Mouse (Mus musculus): ENCODE measurements around the gene Mier2.

Mier2 gene

GRCm38 (mm10) chr10:79554330-79555237 lies at the start of gene Mier2:
Gene Mier2 (minus strand): TSS chr10:79555199.
- DNase-seq, result peak; percentile 87

- no peak for DNase-seq
These were observed 42.9 kb upstream of the Mier2 start for GRCm38 (mm10) chr10:79597936-79598230.

- no peak for DNase-seq
These were observed 42.3 kb upstream of the Mier2 start for GRCm38 (mm10) chr10:79597051-79597935.

- DNase-seq, result no peak
These were observed 40.6 kb upstream of the Mier2 start for GRCm38 (mm10) chr10:79595590-79595929.

- peak; percentile 55 for DNase-seq
These were observed 40.0 kb upstream of the Mier2 start for GRCm38 (mm10) chr10:79594872-79595589.

- no peak for DNase-seq
These were observed 39.1 kb upstream of the Mier2 start for GRCm38 (mm10) chr10:79594111-79594510.

- no peak for DNase-seq
These were observed 35.7 kb upstream of the Mier2 start for GRCm38 (mm10) chr10:79590702-79591101.

GRCm38 (mm10) chr10:79587752-79588126 lies 32.7 kb upstream of the Mier2 start:
- DNase-seq, result no peak

GRCm38 (mm10) chr10:79587061-79587751 lies 32.2 kb upstream of the Mier2 start, which contains the start of gene Theg:
Gene Theg (minus strand): TSS chr10:79587331.
- DNase-seq, result no peak

- DNase-seq, result no peak
These were observed 31.2 kb upstream of the Mier2 start for GRCm38 (mm10) chr10:79586243-79586642.

GRCm38 (mm10) chr10:79585723-79586122 lies 30.7 kb upstream of the Mier2 start:
- no peak for DNase-seq

GRCm38 (mm10) chr10:79585136-79585535 lies 30.1 kb upstream of the Mier2 start:
- no peak for DNase-seq

- no peak for DNase-seq
These were observed 29.4 kb upstream of the Mier2 start for GRCm38 (mm10) chr10:79584426-79584825.

- no peak for DNase-seq
These were observed 29.0 kb upstream of the Mier2 start for GRCm38 (mm10) chr10:79584021-79584420.

GRCm38 (mm10) chr10:79581501-79581900 lies 26.5 kb upstream of the Mier2 start:
- DNase-seq, result no peak

- no peak for DNase-seq
These were observed 25.8 kb upstream of the Mier2 start for GRCm38 (mm10) chr10:79580811-79581210.

- DNase-seq, result no peak
These were observed 25.4 kb upstream of the Mier2 start for GRCm38 (mm10) chr10:79580356-79580755.

- DNase-seq, result no peak
These were observed 24.8 kb upstream of the Mier2 start for GRCm38 (mm10) chr10:79579781-79580180.

GRCm38 (mm10) chr10:79578891-79579290 lies 23.9 kb upstream of the Mier2 start:
- DNase-seq, result no peak

GRCm38 (mm10) chr10:79578276-79578675 lies 23.3 kb upstream of the Mier2 start:
- DNase-seq, result no peak

GRCm38 (mm10) chr10:79577376-79577775 lies 22.4 kb upstream of the Mier2 start:
- DNase-seq, result no peak

- no peak for DNase-seq
These were observed 20.8 kb upstream of the Mier2 start for GRCm38 (mm10) chr10:79575754-79576153.

GRCm38 (mm10) chr10:79574796-79575195 lies 19.8 kb upstream of the Mier2 start:
- no peak for DNase-seq
